Mouse (Mus musculus) midbrain, embryonic 12.5 days (tissue): ENCODE results near the gene Aurkaip1. TPM values are rescaled to one million over a fixed set of nuclear protein-coding genes. Genes with fewer than 3 reads are reported as not detected.

Experiments
- ATAC-seq: fragments of 200-750 bp; cut with Nextera tagmentation; 2 replicates; pipeline ENCODE4 v1.8.0; 2017; ENCODE audit warnings: low read depth, moderate TSS enrichment, moderate library complexity; ENCODE audit not compliant: low FRiP score
- H3K27ac ChIP-seq: fragments of 300-500 bp; sonication (generic); replicated peaks from 2 replicates; pipeline ENCODE4 v1.5.1; 2016; ENCODE audit warnings: mild to moderate bottlenecking
- H3K27me3 ChIP-seq: fragments of 300-500 bp; sonication (generic); 2 replicates; pipeline ENCODE4 v1.6.1; 2016; ENCODE audit warnings: mild to moderate bottlenecking
- H3K36me3 ChIP-seq: fragments of 300-500 bp; sonication (generic); 2 replicates; pipeline ENCODE4 v1.6.1; 2016
- H3K4me1 ChIP-seq: fragments of 300-500 bp; sonication (generic); 2 replicates; pipeline ENCODE4 v1.6.1; 2016
- H3K4me2 ChIP-seq: fragments of 300-500 bp; sonication (generic); replicated peaks from 2 replicates; pipeline ENCODE4 v1.6.1; 2016; ENCODE audit warnings: mild to moderate bottlenecking, moderate library complexity
- H3K4me3 ChIP-seq: fragments of 300-500 bp; sonication (generic); 2 replicates; pipeline ENCODE4 v1.5.1; 2016; ENCODE audit warnings: mild to moderate bottlenecking
- H3K9ac ChIP-seq: fragments of 300-500 bp; sonication (generic); replicated peaks from 2 replicates; pipeline ENCODE4 v1.6.1; 2016; ENCODE audit warnings: mild to moderate bottlenecking, moderate library complexity
- H3K9me3 ChIP-seq: fragments of 300-500 bp; sonication (generic); 2 replicates; pipeline ENCODE4 v1.6.1; 2016; ENCODE audit warnings: mild to moderate bottlenecking
- whole genome bisulfite sequencing: fragments of 180-500 bp; shearing (Covaris S2); methylation state at CpG from one replicate; pipeline ENCODE4 v1.1.7; 2016; 5-methylcytosine and 5-hydroxymethylcytosine counted together
- microRNA-seq: library from miRNA; unstranded; fragments of <30 nt; microRNA quantifications from one replicate; pipeline ENCODE4, GENCODE M21; 2017
- polyA plus RNA-seq: library from polyadenylated mRNA; unstranded; fragments of >200 nt; fragmentation: Nextera tagmentation; extraction: Ambion mirVana; gene quantifications from 2 replicates; pipeline ENCODE4 v1.2.1, GENCODE M21; 2016

Gene Aurkaip1
- polyA plus RNA-seq, 1 experiment from 2014 or later, result 136 TPM

GRCm38 (mm10) chr4:155856881-155857280, 25.8 kb downstream of the Aurkaip1 start:
- no peak for ATAC-seq
- H3K4me2 ChIP-seq, result no peak overlapping the region
- H3K36me3 ChIP-seq, result peaks cover 94% of the 10 kb centered on the region
- no peak overlapping the region for H3K9ac ChIP-seq
- H3K27me3 ChIP-seq, result no peaks in the 10 kb centered on the region
- H3K9me3 ChIP-seq, result no peaks in the 10 kb centered on the region
- WGBS, result 90% methylated on average over 3 of the region's 3 CpGs
- no peak overlapping the region for H3K27ac ChIP-seq
- no peaks in the 10 kb centered on the region for H3K4me1 ChIP-seq
- H3K4me3 ChIP-seq, result no peak overlapping the region

- H3K36me3 ChIP-seq, result peaks cover 82% of the 10 kb centered on the region
Observed at GRCm38 (mm10) chr4:155859318-155859717, 28.2 kb downstream of the Aurkaip1 start.

GRCm38 (mm10) chr4:155861787-155862186, 30.7 kb downstream of the Aurkaip1 start:
- no peak overlapping the region for H3K4me3 ChIP-seq
- H3K9ac ChIP-seq, result no peak overlapping the region
- no peak overlapping the region for H3K27ac ChIP-seq
- peaks cover 76% of the 10 kb centered on the region for H3K36me3 ChIP-seq
- no peaks in the 10 kb centered on the region for H3K9me3 ChIP-seq
- H3K4me1 ChIP-seq, result no peaks in the 10 kb centered on the region
- ATAC-seq, result no peak
- 90% methylated on average over 7 of the region's 7 CpGs for whole genome bisulfite sequencing
- no peak overlapping the region for H3K4me2 ChIP-seq
- H3K27me3 ChIP-seq, result no peaks in the 10 kb centered on the region

More at GRCm38 (mm10) chr4:155859318-155859717, 28.2 kb downstream of the Aurkaip1 start:
- Histone ChIP-seq H3K27me3 (no peaks in the 10 kb centered on the region), H3K4me1 (no peaks in the 10 kb centered on the region), H3K27ac (no peak overlapping the region), H3K4me3 (no peak overlapping the region), H3K9me3 (no peaks in the 10 kb centered on the region), H3K9ac (no peak overlapping the region), H3K4me2 (no peak overlapping the region)
- WGBS, result 30% methylated on average over 13 of the region's 13 CpGs
- ATAC-seq, result no peak

GRCm38 (mm10) chr4:155863001-155863400, 31.9 kb downstream of the Aurkaip1 start, which contains the start of gene Tas1r3:
Gene Tas1r3, minus strand, starts transcription at chr4:155863362.
- H3K36me3 ChIP-seq, result peaks cover 66% of the 10 kb centered on the region
- no peak for ATAC-seq
- H3K9me3 ChIP-seq, result no peaks in the 10 kb centered on the region
- 81% methylated on average over 5 of the region's 5 CpGs for WGBS
- H3K4me1 ChIP-seq, result peaks cover under 1% of the 10 kb centered on the region; the same call in 1 of the 2 replicates
- H3K27me3 ChIP-seq, result no peaks in the 10 kb centered on the region
- H3K4me2 ChIP-seq, result no peak within 1 kb of the TSS
- no peak within 1 kb of the TSS for H3K4me3 ChIP-seq
- H3K9ac ChIP-seq, result no peak within 1 kb of the TSS
- no peak within 1 kb of the TSS for H3K27ac ChIP-seq

- no peaks in the 10 kb centered on the region for H3K9me3 ChIP-seq
- ATAC-seq, result peak; percentile 64
Observed at GRCm38 (mm10) chr4:155868614-155869298, 37.7 kb downstream of the Aurkaip1 start.

GRCm38 (mm10) chr4:155869317-155870033, 38.4 kb downstream of the Aurkaip1 start, which contains the start of the genes Cptp and Ints11:
Gene Cptp, minus strand, starts transcription at chr4:155869440.
Gene Ints11, plus strand, starts transcription at chr4:155869546.
- H3K9ac ChIP-seq, result peak within 1 kb of the TSS; percentile 82
- H3K4me1 ChIP-seq, result peaks cover 28% of the 10 kb centered on the region
- H3K4me2 ChIP-seq, result peak within 1 kb of the TSS; percentile 97
- no peaks in the 10 kb centered on the region for H3K27me3 ChIP-seq
- peak within 1 kb of the TSS; percentile 58 for H3K27ac ChIP-seq
- H3K4me3 ChIP-seq, result peak within 1 kb of the TSS; percentile 73
- WGBS, result under 1% methylated on average over 63 of the region's 63 CpGs
- H3K9me3 ChIP-seq, result no peaks in the 10 kb centered on the region
- ATAC-seq, result peak; percentile 98
- peaks cover 48% of the 10 kb centered on the region for H3K36me3 ChIP-seq

More at GRCm38 (mm10) chr4:155868614-155869298, 37.7 kb downstream of the Aurkaip1 start:
- WGBS, result 12% methylated on average over 22 of the region's 22 CpGs
- H3K27ac ChIP-seq, result no peak overlapping the region
- H3K4me1 ChIP-seq, result peaks cover 28% of the 10 kb centered on the region
- H3K36me3 ChIP-seq, result peaks cover 41% of the 10 kb centered on the region
- H3K4me3 ChIP-seq, result peak overlapping the region; percentile 73
- peak overlapping the region; percentile 82 for H3K9ac ChIP-seq
- peak overlapping the region; percentile 97 for H3K4me2 ChIP-seq
- no peaks in the 10 kb centered on the region for H3K27me3 ChIP-seq

GRCm38 (mm10) chr4:155871404-155871803, 40.3 kb downstream of the Aurkaip1 start:
- ATAC-seq, result no peak
- H3K36me3 ChIP-seq, result peaks cover 48% of the 10 kb centered on the region
- H3K4me3 ChIP-seq, result no peak overlapping the region
- no peak overlapping the region for H3K27ac ChIP-seq
- WGBS, result 97% methylated on average over 7 of the region's 7 CpGs
- no peaks in the 10 kb centered on the region for H3K27me3 ChIP-seq
- no peaks in the 10 kb centered on the region for H3K9me3 ChIP-seq
- no peak overlapping the region for H3K9ac ChIP-seq
- H3K4me1 ChIP-seq, result peaks cover 28% of the 10 kb centered on the region
- H3K4me2 ChIP-seq, result no peak overlapping the region

Small RNA genes lying within 50 kb of the gene (microRNA-seq; reads per million reads assigned to microRNA genes)
- gene Gm27743, result not detected

Other genes with a start within 250 kb of the Aurkaip1 start
- gene Slc35e2, start 229.9 kb upstream of the Aurkaip1 start, polyA plus RNA-seq, result 15.4 and 17.1 TPM in 2 replicates
- 84.0 and 84.9 TPM in 2 replicates for gene Cdk11b, start 206.4 kb upstream of the Aurkaip1 start, polyA plus RNA-seq
- not detected in 2 replicates for gene Gm10563, start 185.9 kb upstream of the Aurkaip1 start, polyA plus RNA-seq
- 4.4 and 5.7 TPM in 2 replicates for gene Mmp23, start 177.9 kb upstream of the Aurkaip1 start, polyA plus RNA-seq
- gene Mib2, start 162.1 kb upstream of the Aurkaip1 start, polyA plus RNA-seq, result 32.7 and 35.0 TPM in 2 replicates
- gene Fndc10, start 136.9 kb upstream of the Aurkaip1 start, polyA plus RNA-seq, result 5.7 and 7.0 TPM in 2 replicates
- 140 TPM in 2 replicates for gene Ssu72, start 126.5 kb upstream of the Aurkaip1 start, polyA plus RNA-seq
- 4.2 and 4.7 TPM in 2 replicates for gene Tmem240, start 96.5 kb upstream of the Aurkaip1 start, polyA plus RNA-seq
- gene Atad3a, start 70.2 kb upstream of the Aurkaip1 start, polyA plus RNA-seq, result 87.1 and 97.3 TPM in 2 replicates
- gene Vwa1, start 56.6 kb upstream of the Aurkaip1 start, polyA plus RNA-seq, result 13.9 and 14.6 TPM in 2 replicates
- gene Tmem88b, start 45.4 kb upstream of the Aurkaip1 start, polyA plus RNA-seq, result 0.38 and 0.63 TPM in 2 replicates
- not detected in 2 replicates for gene Ankrd65, start 40.8 kb upstream of the Aurkaip1 start, polyA plus RNA-seq
- 207 and 220 TPM in 2 replicates for gene Mrpl20, start 28.4 kb upstream of the Aurkaip1 start, polyA plus RNA-seq
- gene Ccnl2, start 18.8 kb upstream of the Aurkaip1 start, polyA plus RNA-seq, result 206 and 218 TPM in 2 replicates
- gene Mxra8, start 8.4 kb downstream of the Aurkaip1 start, polyA plus RNA-seq, result 31.9 and 36.0 TPM in 2 replicates
- 8.4 and 9.8 TPM in 2 replicates for gene Dvl1, start 16.1 kb downstream of the Aurkaip1 start, polyA plus RNA-seq
- 0.51 and 0.57 TPM in 2 replicates for gene Tas1r3, start 32.1 kb downstream of the Aurkaip1 start, polyA plus RNA-seq
- gene Cptp, start 38.2 kb downstream of the Aurkaip1 start, polyA plus RNA-seq, result 21.7 and 23.5 TPM in 2 replicates
- gene Ints11, start 38.3 kb downstream of the Aurkaip1 start, polyA plus RNA-seq, result 88.3 and 95.4 TPM in 2 replicates
- 47.7 and 51.9 TPM in 2 replicates for gene Pusl1, start 60.5 kb downstream of the Aurkaip1 start, polyA plus RNA-seq
- 54.6 and 61.2 TPM in 2 replicates for gene Acap3, start 60.5 kb downstream of the Aurkaip1 start, polyA plus RNA-seq
- 159 and 161 TPM in 2 replicates for gene Ube2j2, start 112.6 kb downstream of the Aurkaip1 start, polyA plus RNA-seq
- 16.0 and 18.1 TPM in 2 replicates for gene C1qtnf12, start 131.0 kb downstream of the Aurkaip1 start, polyA plus RNA-seq
- 19.1 and 23.0 TPM in 2 replicates for gene B3galt6, start 161.4 kb downstream of the Aurkaip1 start, polyA plus RNA-seq
- gene Sdf4, start 161.6 kb downstream of the Aurkaip1 start, polyA plus RNA-seq, result 120 and 130 TPM in 2 replicates
- 0.52 and 0.77 TPM in 2 replicates for gene Tnfrsf4, start 182.6 kb downstream of the Aurkaip1 start, polyA plus RNA-seq
- gene Tnfrsf18, start 194.9 kb downstream of the Aurkaip1 start, polyA plus RNA-seq, result 2.2 and 2.4 TPM in 2 replicates
- not detected in 2 replicates for gene Ttll10, start 228.1 kb downstream of the Aurkaip1 start, polyA plus RNA-seq